Mouse (Mus musculus) embryonic facial prominence, embryonic 11.5 days (tissue): ENCODE measurements around the gene Cdcp1. TPM values are rescaled to one million over a fixed set of nuclear protein-coding genes. Genes with fewer than 3 reads are reported as not detected.

Source experiments
- ATAC-seq: fragments of 200-750 bp; cut with Nextera tagmentation; replicated peaks from 2 replicates; pipeline ENCODE4 v1.8.0; 2017; ENCODE audit warnings: low read depth; ENCODE audit not compliant: insufficient number of reproducible peaks, low FRiP score, low TSS enrichment
- DNase-seq: peaks from one replicate; pipeline ENCODE4 v3.0.0-alpha.2; 2015; ENCODE audit warnings: low spot score
- H3K27ac ChIP-seq: fragments of 300-500 bp; sonication (generic); replicated peaks from 2 replicates; pipeline ENCODE4 v1.5.1; 2014; ENCODE audit warnings: mild to moderate bottlenecking, low read depth, low read length, control low read depth
- H3K27me3 ChIP-seq: fragments of 300-500 bp; sonication (generic); 2 replicates; pipeline ENCODE4 v1.6.1; 2014; ENCODE audit warnings: mild to moderate bottlenecking, low read length, moderate library complexity, mixed read lengths; ENCODE audit not compliant: control insufficient read depth, insufficient read depth
- H3K36me3 ChIP-seq: fragments of 300-500 bp; sonication (generic); replicated peaks from 2 replicates; pipeline ENCODE4 v1.6.1; 2014; ENCODE audit warnings: low read depth, mild to moderate bottlenecking, low read length, moderate library complexity, mixed read lengths; ENCODE audit not compliant: control insufficient read depth, insufficient read depth
- H3K4me1 ChIP-seq: fragments of 300-500 bp; sonication (generic); 2 replicates; pipeline ENCODE4 v1.6.1; 2014; ENCODE audit warnings: low read length, mixed read lengths; ENCODE audit not compliant: control insufficient read depth, insufficient read depth
- H3K4me2 ChIP-seq: fragments of 300-500 bp; sonication (generic); 2 replicates; pipeline ENCODE4 v1.6.1; 2014; ENCODE audit warnings: low read depth, mild to moderate bottlenecking, control low read depth, low read length, moderate library complexity
- H3K4me3 ChIP-seq: fragments of 300-500 bp; sonication (generic); 2 replicates; pipeline ENCODE4 v1.5.1; 2014; ENCODE audit warnings: low read depth, low read length, control low read depth
- H3K9ac ChIP-seq: fragments of 300-500 bp; sonication (generic); replicated peaks from 2 replicates; pipeline ENCODE4 v1.6.1; 2014; ENCODE audit warnings: mild to moderate bottlenecking, control low read depth, low read length
- H3K9me3 ChIP-seq: fragments of 300-500 bp; sonication (generic); replicated peaks from 2 replicates; pipeline ENCODE4 v1.6.1; 2016; ENCODE audit warnings: mild to moderate bottlenecking, low read length, inconsistent platforms, mixed read lengths; ENCODE audit not compliant: control insufficient read depth
- WGBS: fragments of 180-500 bp; shearing (Covaris S2); extraction: QIAGEN DNeasy Blood & Tissue Kit; methylation state at CpG from one replicate; pipeline ENCODE4 v1.1.7; 2014; 5-methylcytosine and 5-hydroxymethylcytosine counted together
- polyA plus RNA-seq: library from polyadenylated mRNA; unstranded; fragments of >200 nt; fragmentation: Nextera tagmentation; extraction: Ambion mirVana; gene quantifications from 2 replicates; pipeline ENCODE4 v1.2.1, GENCODE M21; 2014

The Cdcp1 gene
- polyA plus RNA-seq, 1 experiment from 2014 or later: 3.0 TPM

DNA sequence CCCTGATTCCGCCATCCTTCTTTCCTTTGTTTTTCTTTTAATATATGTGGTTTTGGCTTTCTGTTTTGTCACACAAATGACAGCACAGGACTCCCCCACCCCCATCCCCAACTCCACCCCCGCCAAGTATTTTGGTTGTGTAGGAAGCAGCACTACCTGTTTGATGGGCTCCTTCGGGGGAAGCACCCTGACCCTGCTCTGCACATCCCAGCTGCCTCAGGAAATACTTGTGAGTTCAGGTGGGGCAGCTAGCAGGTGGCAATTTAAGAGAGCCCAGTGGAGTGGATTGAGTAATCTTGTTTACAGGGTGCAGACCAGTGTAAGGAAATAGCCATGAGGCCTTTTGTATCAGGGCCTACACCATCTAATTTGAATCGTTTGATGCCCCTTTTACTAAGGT, 14.0 kb upstream of the Cdcp1 start:
- WGBS: 67% methylated on average over 4 of the region's 4 CpGs
- no peaks in the 10 kb centered on the region for H3K9me3 ChIP-seq
- ATAC-seq (no peak), DNase-seq (no peak)
- no peak overlapping the region for H3K27ac ChIP-seq
- H3K9ac ChIP-seq: no peak overlapping the region
- H3K36me3 ChIP-seq: no peaks in the 10 kb centered on the region
- no peaks in the 10 kb centered on the region for H3K4me1 ChIP-seq
- H3K4me3 ChIP-seq: no peak overlapping the region
- H3K27me3 ChIP-seq: no peaks in the 10 kb centered on the region
- H3K4me2 ChIP-seq: no peak overlapping the region

DNA sequence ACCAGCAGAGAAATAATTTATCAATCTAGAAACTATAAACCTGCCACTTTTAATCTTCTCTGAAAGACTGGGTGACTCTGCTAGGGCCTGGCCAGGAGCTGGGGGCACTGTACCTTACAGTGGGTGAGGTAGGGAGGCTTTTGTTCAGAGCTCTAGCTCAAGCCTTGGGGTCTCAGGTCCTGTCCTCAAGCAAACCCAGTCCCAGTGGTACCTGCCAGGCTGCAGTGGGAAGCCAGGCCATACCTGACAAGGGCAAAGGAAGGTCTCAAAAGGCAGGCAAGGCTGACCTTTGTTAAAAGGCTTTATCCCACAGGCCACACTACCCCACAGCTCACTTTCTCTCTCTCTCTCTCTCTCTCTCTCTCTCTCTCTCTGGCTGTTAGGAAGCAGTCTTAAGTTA, 12.8 kb upstream of the Cdcp1 start:
- H3K27me3 ChIP-seq: no peaks in the 10 kb centered on the region
- H3K36me3 ChIP-seq: no peaks in the 10 kb centered on the region
- H3K9ac ChIP-seq: no peak overlapping the region
- H3K4me2 ChIP-seq: no peak overlapping the region
- ATAC-seq (no peak), DNase-seq (no peak)
- no peak overlapping the region for H3K4me3 ChIP-seq
- H3K9me3 ChIP-seq: no peaks in the 10 kb centered on the region
- H3K4me1 ChIP-seq: no peaks in the 10 kb centered on the region
- no peak overlapping the region for H3K27ac ChIP-seq

DNA sequence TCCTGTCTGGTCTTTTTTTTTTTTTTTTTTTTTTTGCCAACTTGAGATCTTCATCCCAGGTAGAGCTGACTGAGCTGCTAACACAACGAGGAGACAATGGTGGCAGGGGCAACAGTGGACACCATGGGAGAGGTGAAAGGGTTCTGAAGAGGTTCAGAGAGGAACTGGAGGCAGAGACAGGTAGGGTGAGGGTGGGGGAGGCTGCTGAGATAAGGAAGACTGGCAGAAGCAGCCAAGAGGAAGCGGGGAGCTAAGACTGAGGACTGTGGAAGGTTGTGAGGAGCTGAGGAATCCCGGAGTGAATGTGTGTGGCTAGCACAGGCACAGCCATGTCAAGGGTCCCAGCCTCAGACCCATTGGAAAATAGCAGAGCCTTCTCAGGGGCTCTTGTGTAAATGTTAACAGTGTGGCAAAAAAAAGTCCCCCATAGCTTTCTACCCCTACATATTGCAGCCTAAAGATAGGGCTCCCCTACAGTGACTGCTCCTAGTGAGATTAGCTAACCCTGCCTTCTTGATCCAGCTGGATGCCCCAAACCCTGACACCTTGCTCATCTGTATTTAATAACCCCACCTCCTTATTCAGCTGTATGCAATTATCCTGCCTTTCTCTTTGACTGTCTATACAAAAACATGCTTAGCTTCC, 11.4 kb upstream of the Cdcp1 start:
- WGBS: 76% methylated on average over 3 of the region's 3 CpGs
- no peaks in the 10 kb centered on the region for H3K27me3 ChIP-seq
- no peak overlapping the region for H3K4me2 ChIP-seq
- no peaks in the 10 kb centered on the region for H3K36me3 ChIP-seq
- ATAC-seq (no peak), DNase-seq (no peak)
- H3K9me3 ChIP-seq: no peaks in the 10 kb centered on the region
- no peak overlapping the region for H3K4me3 ChIP-seq
- H3K27ac ChIP-seq: no peak overlapping the region
- no peaks in the 10 kb centered on the region for H3K4me1 ChIP-seq
- H3K9ac ChIP-seq: no peak overlapping the region

DNA sequence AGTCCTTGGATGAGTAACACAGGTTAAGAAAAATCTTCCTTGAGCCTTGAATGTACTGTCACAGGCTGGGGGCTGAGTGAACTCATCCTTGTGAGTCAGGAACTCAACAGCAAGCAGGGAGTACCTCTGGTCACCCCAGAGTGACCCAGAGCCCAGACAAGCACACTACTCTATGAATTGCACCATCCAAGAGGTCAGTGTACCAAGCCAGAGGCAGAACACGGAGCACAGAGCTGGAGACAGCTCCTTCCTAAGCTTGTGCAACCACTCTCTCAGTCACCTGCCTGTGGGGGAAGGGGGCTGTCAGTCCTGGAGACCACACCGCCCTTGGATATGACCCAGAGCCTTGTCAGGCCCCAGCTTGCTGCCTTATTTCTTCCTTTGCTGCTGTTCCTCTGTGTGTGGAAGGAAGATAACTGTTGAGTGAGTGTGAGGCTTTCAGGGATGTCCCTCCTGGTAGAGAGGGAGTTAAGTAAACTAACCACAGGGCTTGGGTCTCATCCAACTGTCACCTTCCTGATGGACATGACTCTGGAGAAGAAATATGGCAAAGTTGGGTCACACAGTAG, 9.1 kb upstream of the Cdcp1 start:
- H3K9ac ChIP-seq: no peak overlapping the region
- no peak overlapping the region for H3K27ac ChIP-seq
- H3K4me1 ChIP-seq: no peaks in the 10 kb centered on the region
- H3K27me3 ChIP-seq: no peaks in the 10 kb centered on the region
- no peak overlapping the region for H3K4me3 ChIP-seq
- no peak for ATAC-seq
- H3K36me3 ChIP-seq: no peaks in the 10 kb centered on the region
- H3K4me2 ChIP-seq: no peak overlapping the region
- H3K9me3 ChIP-seq: no peaks in the 10 kb centered on the region
- whole genome bisulfite sequencing: 60% methylated on average over 2 of the region's 2 CpGs
- no peak for DNase-seq

DNA sequence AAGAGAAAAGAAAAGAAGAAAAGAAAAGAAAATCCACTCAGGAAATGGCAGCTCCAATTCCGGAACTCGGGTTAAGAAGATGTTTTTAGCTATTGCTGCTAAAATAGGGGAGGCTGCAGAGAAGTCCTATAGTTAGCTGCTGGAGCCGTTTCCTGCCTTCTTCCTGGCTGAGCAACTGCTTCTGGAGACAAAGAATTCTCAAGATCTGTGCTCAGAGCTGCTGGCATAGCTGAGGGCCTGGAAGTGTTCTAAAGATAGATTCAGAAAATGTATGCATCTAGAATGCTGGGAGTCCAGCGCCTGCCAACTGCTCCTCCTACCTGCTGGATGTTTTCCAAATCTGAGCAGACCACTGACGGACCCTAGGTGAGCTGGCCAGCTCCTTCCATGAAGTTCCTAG, 4.0 kb upstream of the Cdcp1 start:
- H3K4me3 ChIP-seq: no peak overlapping the region
- no peak for ATAC-seq
- H3K36me3 ChIP-seq: no peaks in the 10 kb centered on the region
- peaks cover 4% of the 10 kb centered on the region; the same call in 1 of the 2 replicates for H3K4me1 ChIP-seq
- H3K27ac ChIP-seq: no peak overlapping the region
- DNase-seq: no peak
- H3K27me3 ChIP-seq: peaks cover 14% of the 10 kb centered on the region
- 60% methylated on average over 5 of the region's 5 CpGs for WGBS
- no peak overlapping the region for H3K4me2 ChIP-seq
- H3K9me3 ChIP-seq: no peaks in the 10 kb centered on the region
- H3K9ac ChIP-seq: no peak overlapping the region

DNA sequence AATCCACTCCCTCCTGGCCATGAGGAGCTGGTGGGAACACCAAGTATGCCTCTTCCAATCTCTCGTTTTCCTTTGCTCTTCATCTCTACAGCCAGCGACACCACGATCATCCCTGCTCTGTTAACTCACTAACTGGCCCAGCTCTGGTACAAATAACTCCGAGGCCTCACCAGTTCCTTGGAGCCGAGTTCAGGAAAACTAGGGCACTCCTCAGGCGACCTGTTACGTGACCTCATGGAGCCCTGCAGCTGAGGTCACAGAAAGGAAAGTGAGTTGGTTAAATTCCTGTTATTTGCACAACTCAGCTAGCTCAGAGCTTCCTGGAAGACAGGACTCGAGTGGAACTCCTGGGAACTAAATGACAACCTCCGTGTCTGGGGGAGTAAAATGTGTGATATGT, 2.5 kb downstream of the Cdcp1 start:
- no peak overlapping the region for H3K9ac ChIP-seq
- ATAC-seq: no peak
- DNase-seq: no peak
- H3K36me3 ChIP-seq: no peaks in the 10 kb centered on the region
- H3K4me3 ChIP-seq: no peak overlapping the region
- H3K9me3 ChIP-seq: no peaks in the 10 kb centered on the region
- WGBS: 57% methylated on average over 9 of the region's 9 CpGs
- peaks cover 4% of the 10 kb centered on the region; the same call in 1 of the 2 replicates for H3K4me1 ChIP-seq
- no peak overlapping the region for H3K4me2 ChIP-seq
- peaks cover 14% of the 10 kb centered on the region for H3K27me3 ChIP-seq
- no peak overlapping the region for H3K27ac ChIP-seq

DNA sequence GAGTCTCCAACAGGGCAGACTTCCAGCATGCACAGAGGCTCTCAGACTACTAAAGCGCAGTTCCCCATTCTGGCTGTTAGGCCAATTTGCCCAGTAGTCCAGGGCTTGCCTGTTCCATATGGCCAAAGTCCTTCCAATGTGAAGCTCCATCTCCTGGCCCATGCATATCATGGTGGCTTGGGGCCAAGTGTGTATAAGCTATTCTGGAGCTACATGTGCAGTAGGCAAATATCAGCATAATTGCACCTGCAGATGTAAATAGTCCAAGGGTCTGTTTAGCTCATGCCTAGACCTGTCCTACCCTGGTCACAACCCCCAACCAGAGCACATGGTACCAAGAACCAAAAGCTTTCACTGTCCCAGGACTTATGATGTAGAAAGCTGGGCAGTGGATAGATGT, 7.9 kb downstream of the Cdcp1 start:
- H3K36me3 ChIP-seq: no peaks in the 10 kb centered on the region
- H3K9me3 ChIP-seq: no peaks in the 10 kb centered on the region
- H3K27ac ChIP-seq: no peak overlapping the region
- no peak overlapping the region for H3K4me3 ChIP-seq
- no peak overlapping the region for H3K4me2 ChIP-seq
- ATAC-seq (no peak), DNase-seq (no peak)
- H3K9ac ChIP-seq: no peak overlapping the region
- H3K4me1 ChIP-seq: no peaks in the 10 kb centered on the region
- WGBS: 100% methylated on average over 1 of the region's 1 CpGs
- no peaks in the 10 kb centered on the region for H3K27me3 ChIP-seq

DNA sequence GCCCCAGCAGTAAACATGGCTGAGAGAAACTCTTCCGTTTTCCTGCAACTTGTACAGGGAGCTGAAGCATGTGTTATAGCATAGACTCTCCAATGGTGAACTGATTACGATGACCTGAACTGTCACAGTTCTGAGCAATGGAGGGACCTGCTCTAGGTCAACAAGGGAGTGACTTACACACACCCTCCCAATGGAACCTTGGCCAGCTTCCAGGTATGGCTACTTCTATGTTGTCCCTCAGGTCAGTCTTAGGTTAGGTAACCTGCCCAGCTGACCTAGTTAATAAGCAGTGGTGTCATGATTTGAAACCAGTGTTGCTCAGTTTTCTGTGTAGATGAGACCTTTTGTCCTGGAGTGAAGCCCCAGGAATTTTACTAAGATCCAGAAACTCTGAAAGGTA, 8.9 kb downstream of the Cdcp1 start:
- WGBS: 80% methylated on average over 2 of the region's 2 CpGs
- no peak overlapping the region for H3K9ac ChIP-seq
- no peaks in the 10 kb centered on the region for H3K27me3 ChIP-seq
- no peaks in the 10 kb centered on the region for H3K4me1 ChIP-seq
- no peak overlapping the region for H3K27ac ChIP-seq
- no peaks in the 10 kb centered on the region for H3K9me3 ChIP-seq
- DNase-seq (no peak), ATAC-seq (no peak)
- no peaks in the 10 kb centered on the region for H3K36me3 ChIP-seq
- H3K4me3 ChIP-seq: no peak overlapping the region
- no peak overlapping the region for H3K4me2 ChIP-seq
